Mouse (Mus musculus) urinary bladder, adult 18-20 months (tissue): ENCODE data around the gene Isx.

Source experiments
- DNase-seq, 2 experiments: peaks; one replicate each; pipeline ENCODE4 v3.0.0; 2022; ENCODE audit warnings: low spot score in 2 of 2, mixed read lengths in 2 of 2

Isx gene

GRCm38 (mm10) chr8:74899796-74900195 lies 26.8 kb downstream of the Isx start:
- DNase-seq, result no peak

GRCm38 (mm10) chr8:74901765-74902164 lies 28.8 kb downstream of the Isx start:
- DNase-seq, result no peak

- no peak for DNase-seq
Observed at GRCm38 (mm10) chr8:74903054-74903842, 30.3 kb downstream of the Isx start.

GRCm38 (mm10) chr8:74906333-74906732 lies 33.4 kb downstream of the Isx start:
- no peak for DNase-seq

- no peak for DNase-seq
Observed at GRCm38 (mm10) chr8:74910708-74911107, 37.7 kb downstream of the Isx start.

- no peak for DNase-seq
Observed at GRCm38 (mm10) chr8:74920691-74921421, 47.9 kb downstream of the Isx start.

GRCm38 (mm10) chr8:74921882-74922518 lies 49.0 kb downstream of the Isx start:
- DNase-seq, result no peak

- no peak for DNase-seq
Observed at GRCm38 (mm10) chr8:74927940-74928339, 55.0 kb downstream of the Isx start.

- peak in 1 of 2 experiments; percentile 5 for DNase-seq
Observed at GRCm38 (mm10) chr8:74930731-74931130, 57.8 kb downstream of the Isx start.

- peak in 1 of 2 experiments; percentile 13 for DNase-seq
Observed at GRCm38 (mm10) chr8:74935308-74935707, 62.3 kb downstream of the Isx start.

- no peak for DNase-seq
Observed at GRCm38 (mm10) chr8:74936656-74937055, 63.7 kb downstream of the Isx start.

GRCm38 (mm10) chr8:74942056-74942455 lies 69.1 kb downstream of the Isx start:
- no peak for DNase-seq
